In genomic region chr11:119933142-119933541, GRCm38 (mm10) we compare ENCODE assay signal across 11 mouse cellular contexts. TPM values are rescaled to one million over a fixed set of nuclear protein-coding genes. Genes with fewer than 3 reads are reported as not detected.
DNase-seq lines count a peak whose midpoint lies in the region; TF ChIP-seq lines count a peak whose summit lies in the region.
"Had no signal": no experiment of that assay in that cellular context is flagged by ENCODE, and none has a peak within 500 bp of the region (broad histone marks: within the 10 kb centered on the region; RNA-seq: fewer than 3 reads in every experiment).

No protein-coding gene starts in this region.

- H3K27ac ChIP-seq in gastrocnemius, adult 2 months: peak overlapping the region; percentile 49; the same call in 1 of the 2 replicates

- H3ac ChIP-seq in myocyte (ENCODE audit: control insufficient read depth, insufficient read length): no peak overlapping the region

- H3K27me3 ChIP-seq in myocyte (ENCODE audit: control insufficient read depth, insufficient read depth, insufficient read length): no peaks in the 10 kb centered on the region

- no peak overlapping the region for H3K4me3 ChIP-seq in gastrocnemius, adult 2 months
- H3K4me3 ChIP-seq in myocyte: no peak overlapping the region
- H3K4me3 ChIP-seq: hindbrain, embryonic 10.5 days had no signal

- no peak for TF ChIP-seq CTCF in gastrocnemius, adult 2 months (IDR thresholded peaks at IDR 0.05)

- peak overlapping the region; percentile 67 for H3K4me2 ChIP-seq in myocyte (ENCODE audit: low read depth)

- H3K79me2 ChIP-seq in myocyte (ENCODE audit: control insufficient read depth, insufficient read depth): no peaks in the 10 kb centered on the region

- no peak for TF ChIP-seq POLR2A in myocyte (IDR thresholded peaks at IDR 0.05; ENCODE audit: insufficient read length, low read depth)

- no peaks in the 10 kb centered on the region for H3K36me3 ChIP-seq in myocyte (ENCODE audit: control insufficient read depth, insufficient read depth)
- H3K36me3 ChIP-seq: hindbrain, embryonic 10.5 days had no signal

- peak; percentile 66 for DNase-seq in left cerebral cortex, postnatal 4 days
- no peak for DNase-seq in left cerebral cortex, adult 8-10 months (ENCODE audit: low spot score in 2 of 2)
- DNase-seq in NIH3T3 (ENCODE audit: low read depth): peak; percentile 98
- peak; percentile 76 for DNase-seq in gastrocnemius, adult 2 months
- DNase-seq in embryo, embryonic 10.5 days (ENCODE audit: low spot score): no peak
- DNase-seq in layer of hippocampus, postnatal 25 days (ENCODE audit: extremely low spot score in 1 of 2, low spot score in 1 of 2): no peak
- DNase-seq: embryo, embryonic 11 days; forebrain, postnatal 0 days; lung, postnatal 14 days had no signal

- intact Hi-C loops in left cerebral cortex, postnatal 4 days (cut with DNase I): no loop called here
- intact Hi-C loops in gastrocnemius, adult 2 months (cut with DNase I): loop anchor here (1.0 kb wide), 1 partner anchor 13 kb away; no protein-coding TSS in a partner anchor

TF ChIP-seq in myocyte, 11 proteins besides CTCF, POLR2A, EP300 and RAD21:
- TF ChIP-seq REST (IDR thresholded peaks at IDR 0.05; ENCODE audit: insufficient read depth, insufficient read length): no peak
- peak; percentile 46 for TF ChIP-seq TCF3 (IDR thresholded peaks at IDR 0.05; ENCODE audit: insufficient read length, low read depth)
- TF ChIP-seq MAX (IDR thresholded peaks at IDR 0.05; ENCODE audit: low read depth): no peak
- TF ChIP-seq POLR2AphosphoS2 (IDR thresholded peaks at IDR 0.05; ENCODE audit: insufficient read length, low read depth): peak; percentile 50
- peak; percentile 64 for TF ChIP-seq SRF (IDR thresholded peaks at IDR 0.05; ENCODE audit: control insufficient read depth, insufficient read length, low read depth)
- TF ChIP-seq MYOD1 (IDR thresholded peaks at IDR 0.05; ENCODE audit: control insufficient read depth in 1 of 3, insufficient read length in 2 of 3, low read depth in 2 of 3): peak in 2 of 3 experiments; percentile 56 to 68
- peak in 2 of 3 experiments; percentile 40 to 89 for TF ChIP-seq MYOG (IDR thresholded peaks at IDR 0.05; ENCODE audit: control insufficient read depth in 1 of 3, insufficient read depth in 1 of 3, insufficient read length in 2 of 3, low read depth in 2 of 3)
- TF ChIP-seq USF1 (IDR thresholded peaks at IDR 0.05; ENCODE audit: low read depth): no peak
- TF ChIP-seq CEBPB (IDR thresholded peaks at IDR 0.05; ENCODE audit: insufficient read depth, poor library complexity, severe bottlenecking): 0 out of 2 replicates have a peak, but pooled peaks have one; percentile 4
- peak; percentile 59 for TF ChIP-seq TCF12 (IDR thresholded peaks at IDR 0.05; ENCODE audit: insufficient read depth, poor library complexity, severe bottlenecking)
- no peak for TF ChIP-seq E2F4 (IDR thresholded peaks at IDR 0.05; ENCODE audit: insufficient read depth)
TF ChIP-seq in myocyte: peak in this region for 7.

RNA-seq across cellular contexts. Expression of gene Baiap2, which starts 9.4 kb away (rescaled TPM):
- 10 to 100 TPM; 71.7 to 72.2 TPM for total RNA-seq in left cerebral cortex, postnatal 4 days (2021)
- 100 to 1,000 TPM; 214 to 238 (median 219) TPM for total RNA-seq in left cerebral cortex, adult 8-10 months (2022)
- total RNA-seq in gastrocnemius, adult 2 months (2021): 1 to 10 TPM; 1.5 to 2.0 TPM
- 23.0 TPM for polyA plus RNA-seq in myocyte (2012; fragmentation: generic; extraction: Trizol)
- total RNA-seq in layer of hippocampus, postnatal 25 days (2021): 100 to 1,000 TPM; 226 to 231 TPM

RNA-seq across cellular contexts. Expression of gene Chmp6, which starts 19.9 kb away (rescaled TPM):
- total RNA-seq in left cerebral cortex, postnatal 4 days (2021): 10 to 100 TPM; 43.2 to 48.2 TPM
- 10 to 100 TPM; 39.5 to 43.1 (median 41.9) TPM for total RNA-seq in left cerebral cortex, adult 8-10 months (2022)
- total RNA-seq in gastrocnemius, adult 2 months (2021): 10 to 100 TPM; 29.6 to 31.3 TPM
- polyA plus RNA-seq in myocyte (2012; fragmentation: generic; extraction: Trizol): 60.5 TPM
- total RNA-seq in layer of hippocampus, postnatal 25 days (2021): 10 to 100 TPM; 38.0 to 39.7 TPM

Comparison
In these comparisons a context has a peak if more than half of its experiments do, and no peak if none do; other contexts are left out.
1. DNase-seq: peak in left cerebral cortex, postnatal 4 days (single experiment), NIH3T3 (single experiment) and gastrocnemius, adult 2 months (single experiment); none in left cerebral cortex, adult 8-10 months (0 of 2), embryo, embryonic 10.5 days (single experiment) and layer of hippocampus, postnatal 25 days (0 of 2).
2. RNA of gene Baiap2, which starts 9.4 kb away (total RNA-seq): 226 to 231 TPM in layer of hippocampus, postnatal 25 days, 214 to 238 TPM in left cerebral cortex, adult 8-10 months and 71.7 to 72.2 TPM in left cerebral cortex, postnatal 4 days; 1.5 to 2.0 TPM in gastrocnemius, adult 2 months; every median in the first group is over 10 times any median in the second.